Mouse (Mus musculus): ENCODE measurements around the gene Hoxd8.

DNA sequence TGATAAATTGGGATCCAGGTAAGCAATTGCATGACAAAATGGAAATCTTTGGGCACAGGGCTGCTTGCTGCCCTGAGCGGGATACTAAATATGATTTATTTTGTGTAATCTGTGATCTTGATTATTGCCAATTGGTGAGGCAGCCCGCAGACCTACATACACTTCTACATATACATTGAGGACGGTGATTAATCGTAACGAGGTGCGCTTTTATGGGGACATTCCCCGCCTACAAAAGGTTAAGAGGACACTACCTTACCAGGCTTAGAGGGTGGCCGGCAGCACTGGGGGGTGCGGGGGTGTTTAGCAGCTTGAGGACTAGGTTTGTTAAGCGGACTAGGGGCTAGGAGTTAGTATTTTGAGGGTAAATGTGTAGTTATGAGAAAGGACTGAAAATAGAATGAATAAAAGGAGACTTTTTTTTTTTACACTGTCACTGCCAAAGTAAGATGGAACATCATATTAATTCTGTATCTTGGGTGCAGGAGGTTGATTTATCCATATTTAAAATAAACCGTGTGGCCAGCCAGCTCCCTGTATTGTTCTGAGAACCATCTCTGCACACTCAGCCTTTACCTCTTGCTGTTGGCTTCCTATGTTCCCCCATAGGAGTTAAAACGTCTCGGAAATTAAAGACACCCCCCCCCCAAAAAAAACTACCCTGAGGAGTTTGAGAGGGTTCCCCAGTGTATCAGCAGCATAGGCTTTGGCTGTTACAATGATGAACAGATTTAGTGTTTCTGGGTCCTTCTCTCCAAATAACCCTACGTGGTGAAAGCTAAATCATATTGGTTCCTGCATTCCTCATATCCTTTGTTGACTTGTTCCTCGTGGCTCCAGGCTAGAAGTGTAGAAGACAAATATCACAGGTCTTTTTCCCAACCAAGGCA lies 32.5 kb downstream of the Hoxd8 start:
- no peak for TF ChIP-seq CTCF (IDR thresholded peaks at IDR 0.05; ENCODE audit: borderline replicate concordance, insufficient read depth, low read depth, low read length)
- no peak for TF ChIP-seq POLR2A (IDR thresholded peaks at IDR 0.05; ENCODE audit: borderline replicate concordance, insufficient read depth, low read length)

Measured in cerebellum, adult 2 months (tissue).